Mouse (Mus musculus) frontal cortex, adult (tissue): Measurements from ENCODE around the gene Jmy.
A peak's percentile ranks its signal among the peaks of the same experiment; 100 is the strongest.
"Not testable (repeated sequence)": the region's sequence is repeated elsewhere in the genome, so short reads cannot be mapped to it uniquely, and the experiment has no call there.

Experiments
- ATAC-seq: cut with Nextera tagmentation; 2 replicates; pipeline ENCODE4 v1.9.2; 2017; ENCODE audit warnings: mild to moderate bottlenecking, moderate library complexity, mixed read lengths; ENCODE audit not compliant: low TSS enrichment

Gene Jmy

GRCm38 (mm10) chr13:93499167-93499972 lies at the start of gene Jmy:
TSS of gene Jmy (minus strand) at chr13:93499808.
- ATAC-seq, result peak; percentile 82

- ATAC-seq, result no peak
Observed at GRCm38 (mm10) chr13:93547641-93548040, 48.0 kb upstream of the Jmy start.

GRCm38 (mm10) chr13:93546011-93546410 lies 46.4 kb upstream of the Jmy start:
- no peak for ATAC-seq

- no peak for ATAC-seq
Observed at GRCm38 (mm10) chr13:93544274-93544673, 44.7 kb upstream of the Jmy start.

- no peak for ATAC-seq
Observed at GRCm38 (mm10) chr13:93539311-93539710, 39.7 kb upstream of the Jmy start.

- ATAC-seq, result no peak
Observed at GRCm38 (mm10) chr13:93518753-93519319, 19.2 kb upstream of the Jmy start.

- ATAC-seq, result no peak
Observed at GRCm38 (mm10) chr13:93517223-93517622, 17.6 kb upstream of the Jmy start.

- ATAC-seq, result no peak
Observed at GRCm38 (mm10) chr13:93514000-93514795, 14.6 kb upstream of the Jmy start.

- peak; percentile 87 for ATAC-seq
Observed at GRCm38 (mm10) chr13:93510447-93511180, 11.0 kb upstream of the Jmy start.

- ATAC-seq, result not testable (repeated sequence)
Observed at GRCm38 (mm10) chr13:93506920-93507319, 7.3 kb upstream of the Jmy start.

- ATAC-seq, result no peak
Observed at GRCm38 (mm10) chr13:93501724-93502123, 2.1 kb upstream of the Jmy start.

- no peak; the same call in 1 of the 2 replicates for ATAC-seq
Observed at GRCm38 (mm10) chr13:93499973-93500633, 495 bp upstream of the Jmy start.

- ATAC-seq, result peak; percentile 28
Observed at GRCm38 (mm10) chr13:93498211-93499166, 1.1 kb downstream of the Jmy start.

GRCm38 (mm10) chr13:93496977-93497376 lies 2.6 kb downstream of the Jmy start:
- ATAC-seq, result no peak

GRCm38 (mm10) chr13:93488510-93488909 lies 11.1 kb downstream of the Jmy start:
- peak; percentile 74; the same call in 1 of the 2 replicates for ATAC-seq

GRCm38 (mm10) chr13:93487734-93488133 lies 11.9 kb downstream of the Jmy start:
- ATAC-seq, result no peak

GRCm38 (mm10) chr13:93484276-93484675 lies 15.3 kb downstream of the Jmy start:
- ATAC-seq, result no peak

- no peak for ATAC-seq
Observed at GRCm38 (mm10) chr13:93481110-93481509, 18.5 kb downstream of the Jmy start.

GRCm38 (mm10) chr13:93478344-93478743 lies 21.3 kb downstream of the Jmy start:
- ATAC-seq, result no peak

GRCm38 (mm10) chr13:93468355-93468754 lies 31.3 kb downstream of the Jmy start:
- ATAC-seq, result no peak
